Mouse (Mus musculus) MEL (cell line): Measurements from ENCODE around the gene Ints7. TPM values are rescaled to one million over a fixed set of nuclear protein-coding genes. Genes with fewer than 3 reads are reported as not detected.
A peak's percentile ranks its signal among the peaks of the same experiment; 100 is the strongest.

Experiments
- DNase-seq: peaks from one replicate; pipeline ENCODE4 v3.0.0; 2011; ENCODE audit warnings: low read depth, low spot score
- H3K27ac ChIP-seq: 2 replicates; pipeline ENCODE4 v1.5.1; 2012; ENCODE audit warnings: low read depth, mild to moderate bottlenecking, control low read depth, low read length, moderate library complexity; ENCODE audit not compliant: control insufficient read depth
- H3K27me3 ChIP-seq, 2 experiments: fragments of 150-350 bp in 1 of 2; sonication (generic) in 1 of 2; 2 replicates each; pipeline ENCODE4 v1.6.1; 2012; ENCODE audit warnings: low read length in 2 of 2, mild to moderate bottlenecking in 2 of 2, improper control_type of control experiment in 1 of 2, moderate library complexity in 1 of 2; ENCODE audit not compliant: insufficient read depth in 2 of 2, control insufficient read depth in 1 of 2
- H3K36me3 ChIP-seq, 2 experiments: 2 replicates each; pipeline ENCODE4 v1.6.1; 2012 to 2014; ENCODE audit warnings: low read length in 2 of 2, improper control_type of control experiment in 1 of 2, inconsistent platforms in 1 of 2, mild to moderate bottlenecking in 1 of 2; ENCODE audit not compliant: insufficient read depth in 2 of 2, control insufficient read depth in 1 of 2
- H3K4me1 ChIP-seq, 2 experiments: fragments of 150-350 bp in 1 of 2; sonication (generic) in 1 of 2; 2 replicates each; pipeline ENCODE4 v1.6.1; 2012; ENCODE audit warnings: low read length in 2 of 2, improper control_type of control experiment in 1 of 2, mild to moderate bottlenecking in 1 of 2; ENCODE audit not compliant: insufficient read depth in 2 of 2, control insufficient read depth in 1 of 2
- H3K4me3 ChIP-seq, 2 experiments: fragments of 150-350 bp in 1 of 2; sonication (generic) in 1 of 2; 2 replicates each; pipeline ENCODE4 v1.5.1; 2012; ENCODE audit warnings: low read depth in 2 of 2, low read length in 2 of 2, mild to moderate bottlenecking in 2 of 2, moderate library complexity in 2 of 2, control low read depth in 1 of 2, improper control_type of control experiment in 1 of 2; ENCODE audit not compliant: control insufficient read depth in 1 of 2, insufficient read depth in 1 of 2
- H3K79me2 ChIP-seq: 2 replicates; pipeline ENCODE4 v1.6.1; 2012; ENCODE audit warnings: mild to moderate bottlenecking, low read length, moderate library complexity; ENCODE audit not compliant: control insufficient read depth, poor library complexity, insufficient read depth
- H3K9ac ChIP-seq: 2 replicates; pipeline ENCODE4 v1.6.1; 2012; ENCODE audit warnings: low read depth, mild to moderate bottlenecking, control low read depth, low read length, moderate library complexity; ENCODE audit not compliant: control insufficient read depth, poor library complexity, severe bottlenecking
- H3K9me3 ChIP-seq: fragments of 150-350 bp; sonication (generic); replicated peaks from 2 replicates; pipeline ENCODE4 v1.6.1; 2012; ENCODE audit warnings: mild to moderate bottlenecking, low read length, improper control_type of control experiment, moderate library complexity; ENCODE audit not compliant: insufficient read depth
- BHLHE40 ChIP-seq: IDR thresholded peaks from 2 replicates; pipeline ENCODE4 v1.6.1; 2012; ENCODE audit warnings: low read depth, mild to moderate bottlenecking, inconsistent platforms, low read length, improper control_type of control experiment, borderline replicate concordance
- CHD1 ChIP-seq: IDR thresholded peaks from 2 replicates; pipeline ENCODE4 v1.6.1; 2012; ENCODE audit warnings: low read depth, mild to moderate bottlenecking, inconsistent platforms, low read length, improper control_type of control experiment
- CTCF ChIP-seq, 3 experiments: IDR thresholded peaks in 2 of 3; conservative IDR thresholded peaks in 1 of 3; 2 replicates each; pipeline ENCODE4 v1.5.1; 2011 to 2012; ENCODE audit warnings: low read length in 3 of 3, low read depth in 2 of 3, mild to moderate bottlenecking in 2 of 3, improper control_type of control experiment in 1 of 3, inconsistent platforms in 1 of 3, mixed read lengths in 1 of 3, moderate library complexity in 1 of 3; ENCODE audit not compliant: control insufficient read depth in 1 of 3, insufficient read depth in 1 of 3, poor library complexity in 1 of 3, severe bottlenecking in 1 of 3
- EP300 ChIP-seq, 2 experiments: IDR thresholded peaks; 2 replicates each; pipeline ENCODE4 v1.6.1; 2011; ENCODE audit warnings: improper control_type of control experiment in 2 of 2, low read length in 2 of 2, low read depth in 1 of 2, mild to moderate bottlenecking in 1 of 2
- GATA1 ChIP-seq: IDR thresholded peaks from 2 replicates; pipeline ENCODE4 v1.6.1; 2011; ENCODE audit warnings: low read depth, low read length, improper control_type of control experiment
- HCFC1 ChIP-seq: IDR thresholded peaks from 2 replicates; pipeline ENCODE4 v1.6.1; 2012; ENCODE audit warnings: low read depth, mild to moderate bottlenecking, inconsistent platforms, low read length, improper control_type of control experiment, moderate library complexity
- JUND ChIP-seq: IDR thresholded peaks from 2 replicates; pipeline ENCODE4 v1.6.1; 2011; ENCODE audit warnings: low read depth, mild to moderate bottlenecking, improper control_type of control experiment, low read length
- KAT2A ChIP-seq: conservative IDR thresholded peaks from 2 replicates; pipeline ENCODE4 v1.6.1; 2012; ENCODE audit warnings: low read depth, low read length, improper control_type of control experiment, inconsistent platforms
- MYC ChIP-seq: IDR thresholded peaks from 2 replicates; pipeline ENCODE4 v1.6.1; 2011; ENCODE audit warnings: low read depth, mild to moderate bottlenecking, low read length, improper control_type of control experiment, moderate library complexity
- POLR2AphosphoS2 ChIP-seq: IDR thresholded peaks from 2 replicates; pipeline ENCODE4 v1.6.1; 2011; ENCODE audit warnings: low read length, improper control_type of control experiment
- RCOR1 ChIP-seq: IDR thresholded peaks from 2 replicates; pipeline ENCODE4 v1.6.1; 2012; ENCODE audit warnings: low read depth, mild to moderate bottlenecking, inconsistent platforms, low read length, improper control_type of control experiment
- TBP ChIP-seq: IDR thresholded peaks from 2 replicates; pipeline ENCODE4 v1.8.0; 2011; ENCODE audit warnings: low read depth, low read length, improper control_type of control experiment
- TCF12 ChIP-seq: IDR thresholded peaks from 2 replicates; pipeline ENCODE4 v1.6.1; 2014; ENCODE audit warnings: low read depth, mild to moderate bottlenecking, inconsistent platforms, low read length, improper control_type of control experiment, moderate library complexity
- USF1 ChIP-seq: IDR thresholded peaks from 2 replicates; pipeline ENCODE4 v1.6.1; 2014; ENCODE audit warnings: low read depth, mild to moderate bottlenecking, inconsistent platforms, low read length, improper control_type of control experiment, moderate library complexity
- ZNF384 ChIP-seq: IDR thresholded peaks from 2 replicates; pipeline ENCODE4 v1.6.1; 2012; ENCODE audit warnings: low read depth, mild to moderate bottlenecking, inconsistent platforms, low read length, improper control_type of control experiment
- polyA plus RNA-seq, 2 experiments: library from polyadenylated mRNA; stranded (reverse) in 1 of 2; unstranded in 1 of 2; fragments of >175 nt in 1 of 2; fragments of >200 nt in 1 of 2; gene quantifications; 2 replicates each; pipeline versions ENCODE4 v1.2.1 to v1.2.4; 2012; ENCODE audit warnings: low replicate concordance in 2 of 2, low read depth in 1 of 2; ENCODE audit not compliant: insufficient read length in 2 of 2, insufficient read depth in 1 of 2, missing spikeins in 1 of 2
- total RNA-seq: library from RNA; depleted of rRNA; stranded (reverse); fragments of 300-350 nt; gene quantifications from 2 replicates; pipeline ENCODE4 v1.2.3, GENCODE M21; 2012

The Ints7 gene
- total and polyA plus RNA-seq, 3 experiments: 44.2 to 84.5 (median 83.5) TPM

GRCm38 (mm10) chr1:191541619-191542018 is 33.8 kb upstream of the Ints7 start:
- peaks cover 2 to 39% of the 10 kb centered on the region in 2 experiments for H3K36me3 ChIP-seq
- DNase-seq: no peak
- no peaks in the 10 kb centered on the region for H3K27me3 ChIP-seq

GRCm38 (mm10) chr1:191543747-191544146 is 31.7 kb upstream of the Ints7 start:
- Histone ChIP-seq H3K36me3 (peaks cover 2 to 46% of the 10 kb centered on the region in 2 experiments), H3K79me2 (no peaks in the 10 kb centered on the region; the same call in 1 of the 2 replicates), H3K9me3 (no peaks in the 10 kb centered on the region), H3K4me3 (no peak overlapping the region), H3K27ac (no peak overlapping the region), H3K27me3 (no peaks in the 10 kb centered on the region), H3K9ac (no peak overlapping the region), H3K4me1 (no peaks in the 10 kb centered on the region)
- TF ChIP-seq EP300 (IDR thresholded peaks at IDR 0.05; ENCODE audit: low read depth in 1 of 2, low read length in 2 of 2) (no peak), USF1 (no peak), MYC (no peak), RCOR1 (no peak), GATA1 (0 out of 2 replicates have a peak, but pooled peaks have one; percentile 29), BHLHE40 (no peak), ZNF384 (no peak), TBP (no peak), KAT2A (no peak), TCF12 (peak; percentile 47; the same call in 1 of the 2 replicates)
- no peak for DNase-seq

More at GRCm38 (mm10) chr1:191541619-191542018, 33.8 kb upstream of the Ints7 start:
- TF ChIP-seq HCFC1 (no peak), EP300 (IDR thresholded peaks at IDR 0.05; ENCODE audit: low read depth in 1 of 2, low read length in 2 of 2) (no peak), JUND (no peak), CHD1 (no peak), KAT2A (no peak), POLR2AphosphoS2 (no peak)
- Histone ChIP-seq H3K9ac (no peak overlapping the region), H3K4me1 (no peaks in the 10 kb centered on the region), H3K4me3 (no peak overlapping the region), H3K27ac (no peak overlapping the region), H3K9me3 (no peaks in the 10 kb centered on the region), H3K79me2 (no peaks in the 10 kb centered on the region; the same call in 1 of the 2 replicates)

GRCm38 (mm10) chr1:191550786-191551185 is 24.6 kb upstream of the Ints7 start:
- no peak for TF ChIP-seq CTCF (IDR thresholded peaks at IDR 0.05 in 2 of 3, conservative IDR thresholded peaks at IDR 0.05 in 1 of 3; ENCODE audit: control insufficient read depth in 1 of 3, insufficient read depth in 1 of 3, low read depth in 2 of 3, low read length in 3 of 3, poor library complexity in 1 of 3, severe bottlenecking in 1 of 3)
- TF ChIP-seq HCFC1: no peak
- Histone ChIP-seq H3K79me2 (no peaks in the 10 kb centered on the region; the same call in 1 of the 2 replicates), H3K36me3 (peaks cover 2 to 65% of the 10 kb centered on the region in 2 experiments; a peak in 3 of 4 replicates), H3K27me3 (no peaks in the 10 kb centered on the region), H3K9me3 (no peaks in the 10 kb centered on the region), H3K27ac (no peak overlapping the region), H3K4me3 (no peak overlapping the region), H3K9ac (no peak overlapping the region), H3K4me1 (peaks cover 0 to 2% of the 10 kb centered on the region in 2 experiments; a peak in 1 of 4 replicates)
- DNase-seq: no peak
